Mouse (Mus musculus) embryonic facial prominence, embryonic 11.5 days (tissue): ENCODE results near the gene Dhx33. TPM values are rescaled to one million over a fixed set of nuclear protein-coding genes. Genes with fewer than 3 reads are reported as not detected.

Experiments used
- ATAC-seq: fragments of 200-750 bp; cut with Nextera tagmentation; replicated peaks from 2 replicates; pipeline ENCODE4 v1.8.0; 2017; ENCODE audit warnings: low read depth; ENCODE audit not compliant: insufficient number of reproducible peaks, low FRiP score, low TSS enrichment
- DNase-seq: peaks from one replicate; pipeline ENCODE4 v3.0.0-alpha.2; 2015; ENCODE audit warnings: low spot score
- H3K27ac ChIP-seq: fragments of 300-500 bp; sonication (generic); replicated peaks from 2 replicates; pipeline ENCODE4 v1.5.1; 2014; ENCODE audit warnings: mild to moderate bottlenecking, low read depth, low read length, control low read depth
- H3K27me3 ChIP-seq: fragments of 300-500 bp; sonication (generic); 2 replicates; pipeline ENCODE4 v1.6.1; 2014; ENCODE audit warnings: mild to moderate bottlenecking, low read length, moderate library complexity, mixed read lengths; ENCODE audit not compliant: control insufficient read depth, insufficient read depth
- H3K36me3 ChIP-seq: fragments of 300-500 bp; sonication (generic); replicated peaks from 2 replicates; pipeline ENCODE4 v1.6.1; 2014; ENCODE audit warnings: low read depth, mild to moderate bottlenecking, low read length, moderate library complexity, mixed read lengths; ENCODE audit not compliant: control insufficient read depth, insufficient read depth
- H3K4me1 ChIP-seq: fragments of 300-500 bp; sonication (generic); 2 replicates; pipeline ENCODE4 v1.6.1; 2014; ENCODE audit warnings: low read length, mixed read lengths; ENCODE audit not compliant: control insufficient read depth, insufficient read depth
- H3K4me2 ChIP-seq: fragments of 300-500 bp; sonication (generic); 2 replicates; pipeline ENCODE4 v1.6.1; 2014; ENCODE audit warnings: low read depth, mild to moderate bottlenecking, control low read depth, low read length, moderate library complexity
- H3K4me3 ChIP-seq: fragments of 300-500 bp; sonication (generic); 2 replicates; pipeline ENCODE4 v1.5.1; 2014; ENCODE audit warnings: low read depth, low read length, control low read depth
- H3K9ac ChIP-seq: fragments of 300-500 bp; sonication (generic); replicated peaks from 2 replicates; pipeline ENCODE4 v1.6.1; 2014; ENCODE audit warnings: mild to moderate bottlenecking, control low read depth, low read length
- H3K9me3 ChIP-seq: fragments of 300-500 bp; sonication (generic); replicated peaks from 2 replicates; pipeline ENCODE4 v1.6.1; 2016; ENCODE audit warnings: mild to moderate bottlenecking, low read length, inconsistent platforms, mixed read lengths; ENCODE audit not compliant: control insufficient read depth
- WGBS: fragments of 180-500 bp; shearing (Covaris S2); extraction: QIAGEN DNeasy Blood & Tissue Kit; methylation state at CpG from one replicate; pipeline ENCODE4 v1.1.7; 2014; 5-methylcytosine and 5-hydroxymethylcytosine counted together
- polyA plus RNA-seq: library from polyadenylated mRNA; unstranded; fragments of >200 nt; fragmentation: Nextera tagmentation; extraction: Ambion mirVana; gene quantifications from 2 replicates; pipeline ENCODE4 v1.2.1, GENCODE M21; 2014

Gene Dhx33
- polyA plus RNA-seq, 1 experiment from 2014 or later: 24.8 TPM

DNA sequence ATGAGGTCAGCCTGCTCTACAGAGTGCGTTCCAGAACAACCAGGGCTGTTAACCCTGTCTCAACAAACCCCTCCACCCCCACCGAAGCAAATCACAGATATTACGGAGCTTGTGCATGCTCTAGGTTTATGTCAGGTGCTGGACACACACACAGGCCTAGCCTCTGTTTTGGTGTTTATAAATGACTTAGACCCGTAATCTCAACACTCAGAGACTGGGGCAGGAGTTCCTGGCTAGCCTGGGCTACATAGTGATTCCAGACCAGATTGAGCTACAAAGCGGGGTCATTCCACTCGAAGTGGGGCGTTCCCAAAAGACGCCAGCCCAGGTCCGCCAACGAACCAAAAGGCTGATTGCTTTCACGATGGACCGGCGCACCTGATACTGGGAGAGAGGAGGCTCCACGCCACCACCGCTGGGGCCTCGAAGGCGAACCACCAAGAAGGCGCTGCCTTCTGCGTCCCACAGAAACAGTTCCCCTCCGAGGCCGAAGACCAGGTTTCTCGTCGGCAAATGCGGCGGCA lies 34.9 kb downstream of the Dhx33 start:
- Histone ChIP-seq H3K9me3 (no peaks in the 10 kb centered on the region), H3K9ac (peak overlapping the region; percentile 96), H3K4me2 (peak overlapping the region; percentile 65), H3K4me3 (peak overlapping the region; percentile 93), H3K36me3 (peaks cover 5% of the 10 kb centered on the region), H3K27ac (peak overlapping the region; percentile 68; the same call in 1 of the 2 replicates), H3K27me3 (no peaks in the 10 kb centered on the region), H3K4me1 (no peaks in the 10 kb centered on the region)
- ATAC-seq (no peak), DNase-seq (peak; percentile 47)
- under 1% methylated on average over 25 of the region's 25 CpGs for WGBS

DNA sequence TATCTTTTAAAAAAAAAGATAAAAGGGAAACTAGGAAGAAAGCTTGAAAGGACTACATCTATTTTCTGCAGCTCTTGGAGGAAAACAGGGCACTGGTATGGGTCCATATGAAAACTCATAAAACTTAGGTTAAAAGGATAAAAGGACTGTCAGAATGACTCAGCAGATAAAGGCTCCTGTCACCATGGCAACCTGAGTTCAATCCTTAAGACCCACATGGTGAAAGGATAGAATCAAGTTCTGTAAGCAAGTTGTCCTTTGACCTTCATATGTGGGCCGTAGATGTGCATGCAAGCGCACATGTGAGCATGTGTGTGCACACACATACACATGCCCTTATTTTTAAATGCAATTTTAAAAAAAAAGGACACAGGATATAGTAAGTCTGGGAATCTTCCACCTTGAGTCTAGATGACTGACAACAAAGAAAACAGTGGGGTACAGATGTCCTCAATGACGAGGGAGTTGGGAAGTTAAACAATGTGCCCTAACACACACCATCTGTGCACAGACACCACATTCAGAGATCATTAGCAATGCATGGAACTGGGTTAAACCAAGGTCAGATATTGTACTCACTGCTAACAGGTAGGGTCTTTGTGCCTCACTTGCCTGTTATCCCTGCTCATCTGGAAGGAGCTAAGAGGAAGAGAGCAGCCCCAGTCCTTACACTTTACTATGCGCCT lies 39.9 kb downstream of the Dhx33 start:
- ATAC-seq: no peak
- H3K27ac ChIP-seq: no peak overlapping the region
- H3K36me3 ChIP-seq: peaks cover 11% of the 10 kb centered on the region
- H3K4me1 ChIP-seq: no peaks in the 10 kb centered on the region
- no peak overlapping the region for H3K4me3 ChIP-seq
- DNase-seq: no peak
- H3K9me3 ChIP-seq: no peaks in the 10 kb centered on the region
- WGBS: 75% methylated on average over 4 of the region's 4 CpGs
- H3K27me3 ChIP-seq: no peaks in the 10 kb centered on the region
- no peak overlapping the region for H3K9ac ChIP-seq
- H3K4me2 ChIP-seq: no peak overlapping the region

DNA sequence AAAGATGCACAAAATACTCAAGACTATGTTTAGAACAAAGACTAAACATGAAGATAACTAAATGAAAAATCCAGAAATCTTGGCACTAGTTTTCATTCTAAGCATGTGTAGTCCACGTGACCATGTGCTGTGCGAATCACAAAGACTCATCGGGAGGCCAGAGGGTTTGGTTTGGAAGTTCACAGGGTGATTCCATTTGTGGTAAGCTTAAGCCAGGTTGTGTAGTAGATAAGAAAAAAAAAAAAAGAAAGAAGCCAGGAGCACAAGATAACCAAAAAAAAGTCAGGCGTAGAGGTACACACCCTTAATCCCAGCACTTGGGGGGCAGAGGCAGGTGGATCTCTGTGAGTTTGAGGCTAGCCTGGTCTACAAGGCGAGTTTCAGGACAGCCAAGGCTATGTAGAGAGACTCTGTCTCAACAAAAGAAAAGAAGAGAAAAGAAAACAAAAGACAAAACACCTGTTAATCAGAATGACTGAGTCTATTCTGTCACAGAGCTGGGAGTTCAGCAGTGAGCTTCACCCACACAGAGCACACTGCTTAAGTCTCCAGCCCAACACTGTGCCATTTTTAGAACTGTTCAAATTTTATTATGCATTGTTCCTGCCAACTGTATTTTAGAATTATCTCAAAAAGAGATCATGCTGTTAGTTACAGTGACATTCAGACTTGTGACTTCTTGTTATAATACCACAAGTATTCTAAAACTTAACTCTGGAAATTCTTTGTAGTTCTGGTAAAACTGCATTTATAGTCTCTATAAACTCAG lies 43.3 kb downstream of the Dhx33 start:
- Histone ChIP-seq H3K27me3 (no peaks in the 10 kb centered on the region), H3K36me3 (peaks cover 20% of the 10 kb centered on the region), H3K4me1 (no peaks in the 10 kb centered on the region), H3K4me2 (no peak overlapping the region), H3K27ac (no peak overlapping the region), H3K4me3 (no peak overlapping the region), H3K9ac (no peak overlapping the region), H3K9me3 (no peaks in the 10 kb centered on the region)
- WGBS: 94% methylated on average over 5 of the region's 5 CpGs
- DNase-seq (no peak), ATAC-seq (no peak)

DNA sequence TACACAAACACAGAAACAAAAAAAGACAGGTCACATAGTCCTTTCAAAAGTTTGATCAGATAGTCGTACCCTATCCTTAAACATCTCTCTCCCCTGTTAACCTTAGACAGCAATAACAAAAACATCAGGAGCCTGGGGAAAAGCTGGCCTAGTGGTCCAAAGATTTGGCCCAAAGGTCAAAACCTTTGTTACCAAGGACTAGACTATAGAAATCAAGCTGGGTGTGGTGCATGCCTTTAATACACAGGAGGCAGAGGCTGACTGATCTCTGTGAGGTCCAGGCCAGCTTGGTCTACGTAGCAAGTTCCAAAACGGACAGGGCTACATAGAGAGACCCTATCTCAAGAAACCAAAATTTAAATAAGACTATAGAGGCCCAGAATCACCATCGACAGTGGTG lies 49.5 kb downstream of the Dhx33 start:
- WGBS: 87% methylated on average over 4 of the region's 4 CpGs
- no peak for DNase-seq
- peaks cover 15% of the 10 kb centered on the region for H3K36me3 ChIP-seq

GRCm38 (mm10) chr11:70944935-70945817 lies 59.1 kb downstream of the Dhx33 start:
- DNase-seq: no peak
- H3K4me1 ChIP-seq: no peaks in the 10 kb centered on the region
- H3K36me3 ChIP-seq: peaks cover 16% of the 10 kb centered on the region
- no peak overlapping the region for H3K4me3 ChIP-seq
- no peaks in the 10 kb centered on the region for H3K27me3 ChIP-seq
- H3K4me2 ChIP-seq: no peak overlapping the region
- no peak for ATAC-seq
- H3K27ac ChIP-seq: no peak overlapping the region
- H3K9ac ChIP-seq: no peak overlapping the region
- WGBS: 89% methylated on average over 4 of the region's 4 CpGs
- no peaks in the 10 kb centered on the region for H3K9me3 ChIP-seq

More for the DNA sequence above, 49.5 kb downstream of the Dhx33 start:
- Histone ChIP-seq H3K27me3 (no peaks in the 10 kb centered on the region), H3K27ac (no peak overlapping the region), H3K4me3 (no peak overlapping the region), H3K4me2 (no peak overlapping the region), H3K4me1 (no peaks in the 10 kb centered on the region), H3K9ac (no peak overlapping the region), H3K9me3 (no peaks in the 10 kb centered on the region)
- no peak for ATAC-seq

DNA sequence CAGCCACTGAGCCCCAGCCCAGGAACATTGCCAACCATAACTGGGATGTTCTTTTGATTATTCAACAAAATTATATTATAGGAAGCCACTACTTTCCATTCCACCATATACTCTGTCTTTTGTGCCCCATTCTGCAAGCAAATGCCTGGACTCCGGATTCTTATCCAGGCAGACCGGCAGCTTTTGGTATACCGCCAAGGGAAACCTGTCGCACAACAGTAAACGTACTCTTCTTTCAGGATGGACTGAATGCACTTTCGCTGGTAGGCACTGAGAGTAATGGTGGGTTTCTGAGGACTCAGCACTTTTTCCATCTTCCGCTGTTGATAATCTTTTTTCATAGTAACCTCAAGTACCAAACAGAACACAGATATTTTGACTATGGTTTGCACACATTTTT lies 60.6 kb downstream of the Dhx33 start:
- no peak for DNase-seq
- H3K4me1 ChIP-seq: no peaks in the 10 kb centered on the region
- H3K27ac ChIP-seq: no peak overlapping the region
- no peak overlapping the region for H3K4me2 ChIP-seq
- no peaks in the 10 kb centered on the region for H3K9me3 ChIP-seq
- ATAC-seq: no peak
- no peak overlapping the region for H3K9ac ChIP-seq
- H3K27me3 ChIP-seq: no peaks in the 10 kb centered on the region
- WGBS: 96% methylated on average over 7 of the region's 7 CpGs
- H3K36me3 ChIP-seq: peaks cover 16% of the 10 kb centered on the region
- H3K4me3 ChIP-seq: no peak overlapping the region

- Histone ChIP-seq H3K4me2 (no peak overlapping the region), H3K9me3 (no peaks in the 10 kb centered on the region), H3K36me3 (peaks cover 18% of the 10 kb centered on the region), H3K27ac (no peak overlapping the region), H3K9ac (no peak overlapping the region), H3K4me3 (no peak overlapping the region), H3K4me1 (no peaks in the 10 kb centered on the region), H3K27me3 (no peaks in the 10 kb centered on the region)
- no peak for DNase-seq
- no peak for ATAC-seq
- WGBS: 64% methylated on average over 1 of the region's 1 CpGs
Observed at GRCm38 (mm10) chr11:70942596-70942995, 61.6 kb downstream of the Dhx33 start.
